Mouse (Mus musculus): ENCODE measurements around the gene Rasl12.

DNA sequence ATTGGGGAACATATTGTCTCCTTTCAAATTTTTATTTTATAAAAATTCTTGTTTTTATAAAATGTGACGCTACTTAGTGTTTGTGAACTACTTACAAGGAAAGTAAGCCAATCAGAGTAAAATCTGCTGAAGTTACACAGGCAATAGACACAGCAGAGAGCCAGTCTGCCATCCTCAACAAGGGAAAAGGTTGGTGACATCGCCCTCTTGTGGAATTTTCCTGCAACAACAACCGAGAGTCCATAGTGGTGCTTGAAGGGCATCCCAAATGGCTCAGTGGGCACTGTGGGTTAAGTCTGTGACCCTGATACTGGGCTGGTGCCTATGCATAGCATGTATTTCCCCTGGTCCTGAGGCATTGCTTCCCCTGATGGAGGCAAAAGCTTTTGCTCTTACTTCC lies 33.9 kb downstream of the Rasl12 start:
- TF ChIP-seq CTCF (IDR thresholded peaks at IDR 0.05; ENCODE audit: borderline replicate concordance, insufficient read depth, low read length): peak; percentile 55; the same call in 1 of the 2 replicates
- TF ChIP-seq POLR2A (IDR thresholded peaks at IDR 0.05; ENCODE audit: low read depth, low read length): no peak

Data from embryonic fibroblast, embryonic 13.5 days (primary cell).